Mouse (Mus musculus): Measurements from ENCODE around the gene Wt1.

Wt1 gene

GRCm38 (mm10) chr2:105126279-105126678 lies at the start of gene Wt1:
TSS of gene Wt1 (plus strand) at chr2:105126529.
- DNase-seq, result peak; percentile 24

DNA sequence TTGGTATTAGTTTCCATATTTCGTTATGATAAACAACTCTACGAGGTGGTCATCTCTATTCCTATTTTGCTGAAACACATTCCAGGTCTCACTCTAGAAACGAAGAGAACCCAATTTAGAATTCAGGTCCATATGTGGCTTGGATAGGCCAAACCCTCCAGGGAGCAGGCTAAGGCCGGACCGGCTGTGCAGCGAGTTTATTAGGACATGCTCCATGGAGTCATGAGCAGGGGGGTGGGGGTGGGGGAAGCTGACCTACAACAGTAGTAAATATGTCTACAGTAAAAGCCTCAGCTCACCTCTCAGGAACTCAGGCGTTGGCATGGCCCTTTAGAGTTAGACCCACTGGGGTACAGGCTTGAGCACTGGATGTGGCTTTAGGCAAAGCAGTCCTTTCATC lies 49.2 kb upstream of the Wt1 start:
- no peak for DNase-seq

DNA sequence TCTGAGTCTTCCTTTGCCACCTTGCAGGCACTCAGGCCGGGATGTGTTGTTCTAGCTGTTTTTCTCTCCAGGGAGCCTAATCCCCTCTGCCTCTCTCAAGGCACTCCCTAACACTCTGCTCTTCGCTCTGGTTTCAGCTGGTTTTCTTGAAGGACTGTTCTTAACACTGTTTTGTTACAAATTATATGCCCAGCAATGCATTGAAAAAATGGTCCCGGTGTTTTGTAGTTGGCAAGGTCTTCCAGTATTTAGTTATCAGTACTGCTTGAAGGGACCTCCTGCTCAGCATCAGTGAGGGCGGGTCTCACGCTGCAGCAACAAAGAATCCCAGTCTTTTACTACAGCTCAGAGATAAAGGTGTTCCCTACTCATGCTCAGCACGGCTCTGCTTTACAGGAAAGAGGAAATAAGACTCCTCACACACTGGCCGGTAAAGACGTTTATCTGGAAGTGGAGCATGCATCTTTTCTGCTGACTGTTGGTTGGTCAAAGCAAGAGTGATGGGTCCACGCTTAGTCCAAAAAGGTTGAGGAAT lies 44.0 kb upstream of the Wt1 start:
- DNase-seq, result no peak

- DNase-seq, result no peak
Observed at GRCm38 (mm10) chr2:105084035-105084434, 42.3 kb upstream of the Wt1 start.

DNA sequence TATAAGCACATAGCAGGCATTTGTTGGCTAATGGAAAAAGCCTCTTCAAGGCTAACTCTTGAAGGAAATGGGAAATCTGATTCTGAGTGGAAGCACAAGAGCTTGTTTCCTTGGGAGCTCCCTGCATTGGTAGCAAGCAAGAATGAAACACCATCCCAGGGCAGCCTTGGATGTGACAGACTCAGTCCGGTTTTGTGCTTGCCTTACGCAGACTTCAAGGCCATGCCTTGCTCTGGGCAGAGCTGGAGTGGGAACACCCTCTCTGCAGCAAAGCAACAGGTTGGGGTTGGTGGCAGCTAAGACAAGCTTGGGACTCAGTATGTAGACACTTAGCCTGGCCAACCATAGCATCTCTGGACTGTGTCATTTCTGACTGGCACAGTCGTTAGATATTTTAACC lies 40.2 kb upstream of the Wt1 start:
- DNase-seq, result no peak

DNA sequence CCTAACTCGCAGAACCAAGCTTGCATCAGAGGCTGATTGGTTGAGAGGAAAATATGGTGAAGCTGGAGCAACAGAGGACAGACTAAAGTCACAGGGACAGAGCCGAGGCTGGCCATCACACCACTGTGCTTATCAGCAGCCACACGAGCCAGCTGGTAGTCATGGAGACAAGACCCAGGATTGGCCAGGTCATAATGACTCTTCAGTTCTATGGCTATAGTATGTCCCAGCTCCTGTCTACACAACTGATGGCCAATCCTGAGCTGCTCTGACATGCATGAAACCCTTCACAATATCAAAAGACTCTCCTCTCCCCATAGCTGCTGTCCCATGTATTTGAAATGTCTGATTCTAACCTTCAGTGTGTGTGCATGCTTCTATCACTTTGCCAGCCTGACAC lies 38.3 kb upstream of the Wt1 start:
- no peak for DNase-seq

DNA sequence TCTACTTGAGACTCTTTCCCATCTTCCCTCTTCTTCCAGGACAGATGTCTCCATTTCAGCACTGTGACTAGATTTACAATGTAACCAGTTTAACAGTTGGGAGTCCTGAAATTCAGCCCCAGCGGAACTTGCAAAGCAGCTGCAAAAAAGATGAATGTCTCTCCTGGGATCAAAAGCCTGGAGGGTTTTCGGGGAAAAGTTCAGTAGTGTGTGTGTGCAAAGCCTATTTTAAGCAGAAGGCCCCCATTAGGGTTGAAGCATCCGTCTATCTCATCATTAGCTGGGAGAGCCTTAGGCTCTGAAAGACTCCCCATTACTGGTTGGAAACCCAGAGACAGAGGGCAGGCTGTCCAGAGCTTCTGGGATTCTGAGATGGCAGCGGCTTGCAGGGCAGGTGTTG lies 37.2 kb upstream of the Wt1 start:
- DNase-seq, result no peak

GRCm38 (mm10) chr2:105089581-105090508 lies 36.5 kb upstream of the Wt1 start:
- DNase-seq, result no peak

- DNase-seq, result no peak
Observed at GRCm38 (mm10) chr2:105090991-105091390, 35.3 kb upstream of the Wt1 start.

DNA sequence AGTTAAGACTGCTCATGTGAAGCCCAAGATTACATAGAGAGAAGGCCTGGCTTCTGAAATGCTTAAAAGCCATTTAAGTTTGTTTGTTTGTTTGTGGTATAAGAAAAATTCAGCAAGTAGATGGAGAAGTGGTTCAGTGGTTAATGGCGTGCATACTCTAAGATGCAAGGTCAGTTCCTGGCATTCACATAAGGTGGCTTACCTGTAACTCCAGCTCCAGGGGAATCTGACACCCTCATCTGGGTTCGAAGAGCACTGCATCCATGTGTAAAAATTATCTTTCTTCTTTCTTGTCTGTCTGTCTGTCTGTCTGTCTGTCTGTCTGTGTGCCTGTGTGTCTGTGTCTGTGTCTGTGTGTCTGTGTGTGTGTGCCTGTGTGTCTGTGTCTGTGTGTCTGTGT lies 34.6 kb upstream of the Wt1 start, which contains the start of gene Gm11060:
Gene Gm11060 (plus strand): TSS at position 301 of the 400 bp plus-strand sequence.
- no peak for DNase-seq

GRCm38 (mm10) chr2:105097294-105097953 lies 28.9 kb upstream of the Wt1 start:
- DNase-seq, result no peak

GRCm38 (mm10) chr2:105099410-105099809 lies 26.9 kb upstream of the Wt1 start:
- DNase-seq, result no peak

DNA sequence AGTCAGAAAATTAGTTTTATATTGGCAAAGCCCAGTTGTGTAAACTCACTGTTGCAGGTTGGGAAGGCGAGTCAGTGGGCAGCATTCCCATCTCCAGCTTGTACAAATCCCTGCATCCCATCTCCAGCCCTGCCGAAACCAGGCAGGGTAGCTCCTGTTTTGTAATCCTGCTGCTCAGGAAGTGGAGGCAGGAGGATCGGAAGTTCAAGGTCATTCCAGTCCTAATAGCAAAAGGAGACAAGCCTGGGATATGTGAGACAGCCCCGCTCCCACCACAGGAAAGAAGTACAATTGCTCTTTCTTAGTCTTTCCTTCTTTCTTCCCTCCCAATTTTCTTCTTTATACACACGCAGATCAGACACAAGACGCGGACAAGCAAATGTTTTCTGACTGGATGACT lies 25.8 kb upstream of the Wt1 start:
- no peak for DNase-seq

DNA sequence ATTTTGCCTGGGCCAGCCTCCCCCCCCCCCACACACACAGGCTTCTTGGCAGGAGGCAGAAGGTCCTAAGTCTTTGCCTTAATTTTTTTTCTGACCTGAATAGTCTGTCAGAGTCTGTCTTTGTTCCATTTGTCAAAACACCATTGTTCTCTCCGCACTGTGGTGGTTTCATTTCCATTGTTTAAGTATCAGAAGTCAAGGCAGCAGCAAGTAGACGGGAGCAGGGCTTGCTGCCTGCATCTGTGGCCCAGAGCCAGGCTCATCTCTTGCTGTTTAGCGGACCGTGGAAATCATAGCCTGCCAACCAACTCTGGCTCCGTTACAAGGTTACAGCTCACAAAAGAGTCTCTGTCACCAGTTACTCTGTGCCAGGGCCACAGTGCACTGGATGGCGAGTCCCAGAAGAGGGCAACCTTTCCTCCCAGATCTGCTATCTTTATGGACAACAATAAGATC lies 17.6 kb upstream of the Wt1 start:
- DNase-seq, result peak; percentile 80

DNA sequence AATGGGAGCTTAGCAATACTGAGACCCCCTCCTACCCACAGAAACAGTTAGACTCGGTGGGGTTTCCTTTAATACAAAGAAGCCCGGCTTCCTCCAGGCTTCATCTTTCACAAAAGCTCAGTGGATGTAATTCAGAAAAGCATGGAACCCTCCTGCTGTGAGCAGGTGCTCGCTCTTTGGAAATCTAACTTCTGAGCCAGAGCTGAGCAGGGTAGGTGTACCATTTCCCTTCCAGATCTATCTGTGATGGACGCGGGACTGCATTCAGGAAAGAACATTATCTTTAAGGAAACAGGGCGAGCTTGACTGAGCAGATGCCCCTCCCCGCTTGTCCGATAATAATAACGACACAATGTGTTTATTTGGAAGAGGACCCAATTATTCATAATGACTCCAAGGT lies 12.3 kb upstream of the Wt1 start:
- DNase-seq, result no peak

GRCm38 (mm10) chr2:105117669-105118068 lies 8.7 kb upstream of the Wt1 start:
- no peak for DNase-seq

GRCm38 (mm10) chr2:105122216-105122615 lies 4.1 kb upstream of the Wt1 start:
- DNase-seq, result no peak

GRCm38 (mm10) chr2:105122886-105123285 lies 3.4 kb upstream of the Wt1 start:
- no peak for DNase-seq

- DNase-seq, result no peak
Observed at GRCm38 (mm10) chr2:105123431-105123830, 2.9 kb upstream of the Wt1 start.

GRCm38 (mm10) chr2:105123881-105124280 lies 2.4 kb upstream of the Wt1 start:
- DNase-seq, result no peak

GRCm38 (mm10) chr2:105124391-105124790 lies 1.9 kb upstream of the Wt1 start:
- no peak for DNase-seq

- DNase-seq, result no peak
Observed at GRCm38 (mm10) chr2:105125205-105125604, 1.1 kb upstream of the Wt1 start.

DNA sequence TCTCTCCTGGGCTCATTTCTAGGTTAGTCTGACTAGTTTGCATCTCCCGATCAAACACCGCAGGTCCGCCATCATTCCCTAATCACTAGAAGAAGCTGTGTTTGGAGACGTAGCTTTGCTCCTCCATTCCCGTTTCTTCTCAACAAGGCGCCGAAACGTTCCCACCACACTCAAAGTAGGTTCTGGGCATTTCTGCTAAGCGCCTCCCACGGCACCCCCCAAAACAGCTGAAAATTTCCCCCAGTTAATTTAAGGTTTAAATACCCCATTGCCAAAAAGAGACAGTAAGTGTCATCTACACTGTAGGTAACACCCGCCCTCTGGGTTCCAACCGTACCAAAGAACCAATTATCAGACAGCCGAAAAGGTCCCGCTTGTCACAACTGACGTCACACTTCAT lies 688 bp upstream of the Wt1 start:
- no peak for DNase-seq
